Mouse (Mus musculus): ENCODE data around the gene Bbs9. TPM values are rescaled to one million over a fixed set of nuclear protein-coding genes. Genes with fewer than 3 reads are reported as not detected.
"Not testable (repeated sequence)": the region's sequence is repeated elsewhere in the genome, so short reads cannot be mapped to it uniquely, and the experiment has no call there.

The Bbs9 gene
- polyA plus RNA-seq, 1 experiment from 2014 or later: 20.4 TPM

DNA sequence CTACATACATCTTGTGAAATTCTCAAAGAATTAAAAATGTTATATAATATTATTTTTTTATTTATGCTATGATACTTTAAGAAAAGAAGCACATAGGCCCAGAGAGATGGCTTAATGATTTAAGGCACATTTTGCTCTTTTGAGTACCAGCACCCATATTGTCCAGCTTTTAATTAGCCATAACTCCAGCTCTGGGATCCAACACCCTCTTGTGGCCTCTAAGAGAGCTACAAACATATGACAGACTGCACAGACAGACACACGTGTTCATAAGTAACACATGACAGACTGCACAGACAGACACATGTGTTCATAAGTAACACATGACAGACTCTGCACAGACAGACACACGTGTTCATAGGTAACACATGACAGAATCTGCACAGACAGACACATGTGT is 235.8 kb downstream of the Bbs9 start:
- H3K4me2 ChIP-seq: no peak overlapping the region
- H3K27me3 ChIP-seq: peaks cover 4% of the 10 kb centered on the region; the same call in 1 of the 2 replicates
- no peak overlapping the region for H3K4me3 ChIP-seq (replicated peaks)
- no peaks in the 10 kb centered on the region for H3K9me3 ChIP-seq
- H3K36me3 ChIP-seq (replicated peaks): no peaks in the 10 kb centered on the region
- H3K9ac ChIP-seq: no peak overlapping the region
- peaks cover 24% of the 10 kb centered on the region for H3K4me1 ChIP-seq
- H3K27ac ChIP-seq: no peak overlapping the region
- ATAC-seq (ENCODE audit: low FRiP score): no peak
- 96% methylated on average over 2 of the region's 2 CpGs for WGBS

DNA sequence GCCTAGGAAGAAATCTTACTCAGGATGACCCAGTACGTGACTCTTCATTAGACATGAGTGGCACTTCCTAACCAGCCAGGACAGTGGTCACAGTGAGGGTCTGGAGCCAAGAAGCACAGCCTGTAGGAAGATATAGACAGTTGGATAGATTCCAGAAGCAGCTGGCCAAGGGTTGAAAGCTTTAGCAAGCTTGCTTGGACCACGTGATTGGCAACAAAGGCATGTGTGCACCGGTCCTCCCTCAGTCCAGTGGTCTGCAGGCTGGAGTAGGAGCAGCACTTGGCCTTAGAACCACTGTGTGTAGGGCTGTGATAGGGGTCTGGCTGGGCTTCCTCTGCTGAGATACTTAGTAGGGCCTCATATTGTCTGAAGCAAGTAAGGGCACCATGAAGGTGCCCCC is 237.2 kb downstream of the Bbs9 start:
- Histone ChIP-seq H3K4me2 (no peak overlapping the region), H3K4me3 (replicated peaks) (no peak overlapping the region), H3K27ac (no peak overlapping the region), H3K9me3 (no peaks in the 10 kb centered on the region), H3K27me3 (peaks cover 4% of the 10 kb centered on the region; the same call in 1 of the 2 replicates), H3K9ac (no peak overlapping the region), H3K4me1 (peaks cover 10% of the 10 kb centered on the region), H3K36me3 (replicated peaks) (no peaks in the 10 kb centered on the region)
- ATAC-seq (ENCODE audit: low FRiP score): no peak
- 72% methylated on average over 3 of the region's 3 CpGs for WGBS

DNA sequence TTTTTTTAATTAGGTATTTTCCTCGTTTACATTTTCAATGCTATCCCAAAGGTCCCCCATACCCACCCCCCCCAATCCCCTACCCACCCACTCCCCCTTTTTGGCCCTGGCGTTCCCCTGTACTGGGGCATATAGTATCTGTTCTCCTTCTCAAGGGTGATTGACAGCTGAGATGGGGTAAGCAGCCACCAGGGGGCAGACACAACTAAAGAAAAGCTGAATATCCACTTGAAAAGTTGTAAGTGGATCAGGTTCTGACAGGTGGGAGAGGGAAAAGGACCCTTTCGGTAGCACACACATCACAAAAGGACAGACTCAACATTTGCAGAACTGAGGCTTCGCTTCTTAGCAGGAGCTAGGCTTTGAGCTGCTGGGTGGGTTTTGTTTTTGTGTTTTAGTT is 237.8 kb downstream of the Bbs9 start:
- H3K4me3 ChIP-seq (replicated peaks); H3K9me3 ChIP-seq; H3K9ac ChIP-seq; H3K27ac ChIP-seq; H3K27me3 ChIP-seq; H3K36me3 ChIP-seq (replicated peaks); H3K4me1 ChIP-seq; H3K4me2 ChIP-seq: not testable (repeated sequence)
- peak; percentile 44; the same call in 1 of the 2 replicates for ATAC-seq (ENCODE audit: low FRiP score)
- 17% methylated on average over 4 of the region's 4 CpGs for WGBS

DNA sequence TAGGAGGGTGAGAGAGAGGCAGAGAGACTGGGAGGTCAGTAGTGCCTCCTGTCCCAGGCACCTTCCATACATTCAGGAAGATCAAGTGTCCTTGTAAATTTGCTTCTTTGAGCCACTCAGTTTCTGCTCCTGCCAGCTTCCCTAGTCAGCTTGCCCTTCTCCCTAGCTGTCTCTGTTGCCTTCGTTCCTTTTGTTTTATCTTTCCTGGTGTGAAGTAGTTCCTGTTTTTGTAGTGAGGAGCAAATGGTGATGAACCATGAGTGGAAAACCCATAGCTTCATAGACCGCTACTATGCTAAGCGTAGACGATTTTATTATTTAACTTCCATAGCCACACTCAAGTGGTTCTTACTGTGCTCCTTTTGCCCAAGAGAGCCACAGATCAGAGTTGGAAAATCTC is 242.1 kb downstream of the Bbs9 start:
- ATAC-seq (ENCODE audit: low FRiP score): no peak

DNA sequence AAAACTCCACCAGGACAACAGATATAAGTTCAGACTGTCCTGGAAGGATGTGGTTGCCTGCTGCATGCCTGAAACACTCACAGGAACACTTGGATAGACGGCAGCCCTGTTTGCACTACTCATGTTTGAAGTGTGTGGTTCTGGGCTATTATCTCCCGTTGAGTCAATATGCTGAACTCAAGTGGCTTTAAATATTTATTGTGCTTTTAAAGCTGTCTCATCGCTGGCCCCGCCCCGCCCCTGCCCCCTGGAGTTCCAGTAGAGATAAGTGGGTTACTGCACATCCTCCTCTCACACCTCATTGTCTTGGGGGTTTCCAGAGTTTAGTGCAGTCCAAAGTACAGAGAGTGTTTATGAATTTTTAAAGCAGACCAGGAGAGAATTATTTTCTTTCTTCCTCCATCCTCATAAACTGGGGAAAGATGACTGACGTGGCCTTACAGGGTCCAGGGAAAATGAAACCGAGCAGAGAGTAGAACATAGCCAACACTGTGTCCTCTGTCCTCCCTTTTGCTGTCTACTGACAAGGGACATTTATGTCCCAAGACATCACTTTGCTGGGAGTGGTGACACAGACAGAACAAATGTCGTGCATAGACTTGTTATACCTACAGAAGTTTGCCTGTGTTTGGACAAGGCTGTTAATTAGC is 242.8 kb downstream of the Bbs9 start:
- no peaks in the 10 kb centered on the region for H3K27me3 ChIP-seq
- no peak overlapping the region for H3K27ac ChIP-seq
- 85% methylated on average over 8 of the region's 8 CpGs for WGBS
- H3K36me3 ChIP-seq (replicated peaks): no peaks in the 10 kb centered on the region
- no peaks in the 10 kb centered on the region for H3K9me3 ChIP-seq
- H3K4me2 ChIP-seq: no peak overlapping the region
- no peaks in the 10 kb centered on the region for H3K4me1 ChIP-seq
- no peak for ATAC-seq (ENCODE audit: low FRiP score)
- H3K9ac ChIP-seq: no peak overlapping the region
- no peak overlapping the region for H3K4me3 ChIP-seq (replicated peaks)

More for the DNA sequence above, 242.1 kb downstream of the Bbs9 start:
- no peaks in the 10 kb centered on the region for H3K9me3 ChIP-seq
- H3K9ac ChIP-seq: no peak overlapping the region
- WGBS: 89% methylated on average over 4 of the region's 4 CpGs
- no peak overlapping the region for H3K4me3 ChIP-seq (replicated peaks)
- H3K27me3 ChIP-seq: no peaks in the 10 kb centered on the region
- no peak overlapping the region for H3K27ac ChIP-seq
- H3K4me1 ChIP-seq: no peaks in the 10 kb centered on the region
- no peak overlapping the region for H3K4me2 ChIP-seq
- no peaks in the 10 kb centered on the region for H3K36me3 ChIP-seq (replicated peaks)

DNA sequence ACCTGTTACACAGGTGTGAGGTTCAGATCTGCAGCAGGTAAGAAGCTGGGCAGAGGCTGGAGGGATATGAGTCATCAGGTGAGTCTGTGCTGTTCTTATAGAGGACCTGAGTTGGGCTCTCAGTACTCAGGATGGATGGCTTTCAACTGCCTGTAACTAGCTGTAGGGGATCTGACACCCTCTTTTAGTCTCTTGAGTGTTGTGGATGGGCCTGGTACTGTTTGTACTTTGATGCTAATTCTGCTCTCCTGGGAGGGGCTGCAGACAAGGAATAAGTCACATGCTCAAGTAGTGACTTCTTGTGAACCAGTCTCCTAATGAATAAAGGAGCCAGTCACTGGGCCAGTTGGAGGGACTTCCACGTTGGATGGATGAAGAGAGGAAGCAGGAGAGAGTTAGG is 257.1 kb downstream of the Bbs9 start:
- H3K9me3 ChIP-seq: no peaks in the 10 kb centered on the region
- peaks cover 8% of the 10 kb centered on the region for H3K4me1 ChIP-seq
- WGBS: 63% methylated on average over 1 of the region's 1 CpGs
- H3K9ac ChIP-seq: no peak overlapping the region
- no peaks in the 10 kb centered on the region for H3K27me3 ChIP-seq
- no peak overlapping the region for H3K4me3 ChIP-seq (replicated peaks)
- no peak overlapping the region for H3K4me2 ChIP-seq
- H3K36me3 ChIP-seq (replicated peaks): no peaks in the 10 kb centered on the region
- no peak for ATAC-seq (ENCODE audit: low FRiP score)
- H3K27ac ChIP-seq: no peak overlapping the region

DNA sequence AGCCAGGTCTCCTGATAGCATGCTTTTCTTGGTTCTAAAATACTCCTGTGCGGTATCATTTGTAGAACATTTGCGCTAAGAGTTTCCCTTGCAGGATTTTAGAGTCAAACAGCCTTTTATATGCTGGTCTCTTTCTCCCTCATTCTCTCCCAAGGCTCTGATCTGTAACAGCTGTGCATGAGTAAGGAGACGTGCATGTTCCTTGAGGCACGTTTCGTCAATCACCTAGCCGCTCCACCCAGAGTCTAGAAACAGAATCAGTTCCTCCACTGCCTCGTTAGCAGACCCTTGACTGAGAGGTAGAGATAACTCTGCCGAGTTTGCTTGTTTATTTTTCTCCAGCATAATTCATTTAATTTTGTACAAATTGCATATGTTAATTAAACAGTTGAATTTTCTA is 259.4 kb downstream of the Bbs9 start:
- Histone ChIP-seq H3K4me1 (peaks cover 8% of the 10 kb centered on the region), H3K36me3 (replicated peaks) (no peaks in the 10 kb centered on the region), H3K9ac (no peak overlapping the region), H3K9me3 (no peaks in the 10 kb centered on the region), H3K27me3 (no peaks in the 10 kb centered on the region), H3K27ac (no peak overlapping the region), H3K4me2 (no peak overlapping the region), H3K4me3 (replicated peaks) (no peak overlapping the region)
- WGBS: 57% methylated on average over 8 of the region's 8 CpGs
- ATAC-seq (ENCODE audit: low FRiP score): no peak

DNA sequence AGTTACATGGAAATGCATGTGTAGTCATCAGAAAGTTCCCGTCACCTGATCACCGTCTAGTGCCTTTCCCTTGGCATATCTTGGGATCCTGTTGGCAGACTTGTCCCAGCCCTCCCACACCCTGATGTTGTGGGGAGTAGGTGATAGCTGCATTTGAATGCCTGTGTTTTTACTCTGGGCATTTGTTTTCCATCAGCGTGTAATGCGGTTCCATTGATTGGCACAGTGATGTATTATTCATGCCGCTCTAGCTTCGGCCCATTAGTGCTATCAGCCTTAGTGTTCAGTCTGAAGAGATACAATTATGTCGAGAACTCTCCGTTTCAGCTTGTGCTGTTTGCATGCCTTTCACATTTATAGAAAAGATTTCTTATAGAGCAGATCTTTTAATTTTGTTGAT is 259.9 kb downstream of the Bbs9 start:
- no peak overlapping the region for H3K9ac ChIP-seq
- no peaks in the 10 kb centered on the region for H3K36me3 ChIP-seq (replicated peaks)
- no peak overlapping the region; the same call in 1 of the 2 replicates for H3K4me2 ChIP-seq
- ATAC-seq (ENCODE audit: low FRiP score): peak; percentile 74; the same call in 1 of the 2 replicates
- 44% methylated on average over 8 of the region's 8 CpGs for WGBS
- H3K27ac ChIP-seq: no peak overlapping the region
- peaks cover 8% of the 10 kb centered on the region for H3K4me1 ChIP-seq
- no peaks in the 10 kb centered on the region for H3K9me3 ChIP-seq
- H3K27me3 ChIP-seq: no peaks in the 10 kb centered on the region
- H3K4me3 ChIP-seq (replicated peaks): no peak overlapping the region

DNA sequence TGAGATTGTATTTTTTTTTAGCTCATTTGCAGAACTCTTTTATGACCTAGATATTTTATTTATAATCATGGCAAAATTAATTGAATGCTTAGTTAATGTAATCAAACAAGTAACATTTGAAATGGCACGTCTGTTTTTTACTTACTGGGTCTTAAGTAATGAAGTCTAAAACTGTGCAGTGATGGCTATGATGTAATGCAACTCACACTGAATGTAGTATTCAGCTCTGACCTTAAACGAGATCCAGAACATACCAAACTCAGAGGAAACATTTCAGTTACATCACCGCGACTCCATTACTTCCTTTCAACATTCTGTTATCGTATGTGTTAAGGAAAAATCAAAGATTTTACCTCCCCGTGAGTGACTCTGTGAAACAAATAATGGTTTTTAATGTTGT is 262.4 kb downstream of the Bbs9 start:
- no peak for ATAC-seq (ENCODE audit: low FRiP score)
- H3K9me3 ChIP-seq: no peaks in the 10 kb centered on the region
- 78% methylated on average over 6 of the region's 6 CpGs for WGBS

DNA sequence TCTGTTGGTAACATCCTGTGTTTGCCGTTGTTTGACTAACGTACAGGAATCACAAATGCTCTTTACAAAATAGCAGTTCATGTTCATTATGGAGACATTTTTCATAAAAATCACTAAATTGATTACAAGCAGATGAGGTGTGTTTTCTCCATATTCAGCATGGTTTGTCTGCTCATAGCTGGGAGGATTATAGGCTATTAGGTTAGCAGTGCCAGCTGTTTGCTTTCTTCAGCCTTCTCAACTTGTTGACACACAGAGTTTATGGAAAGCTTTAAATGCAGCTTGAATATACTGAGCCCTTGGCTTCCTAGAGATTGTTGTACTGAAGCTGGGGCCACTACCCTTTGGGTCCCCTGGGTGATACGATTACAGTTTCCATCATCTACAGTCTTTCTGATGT is 263.3 kb downstream of the Bbs9 start:
- H3K4me3 ChIP-seq (replicated peaks): no peak overlapping the region
- H3K27ac ChIP-seq: no peak overlapping the region
- H3K27me3 ChIP-seq: no peaks in the 10 kb centered on the region
- H3K9me3 ChIP-seq: no peaks in the 10 kb centered on the region
- no peak for ATAC-seq (ENCODE audit: low FRiP score)
- peaks cover 8% of the 10 kb centered on the region for H3K4me1 ChIP-seq
- no peak overlapping the region for H3K9ac ChIP-seq
- no peak overlapping the region for H3K4me2 ChIP-seq
- 91% methylated on average over 3 of the region's 3 CpGs for WGBS
- H3K36me3 ChIP-seq (replicated peaks): no peaks in the 10 kb centered on the region

More for the DNA sequence above, 262.4 kb downstream of the Bbs9 start:
- Histone ChIP-seq H3K4me2 (no peak overlapping the region), H3K9ac (no peak overlapping the region), H3K36me3 (replicated peaks) (no peaks in the 10 kb centered on the region), H3K27ac (no peak overlapping the region), H3K27me3 (no peaks in the 10 kb centered on the region), H3K4me1 (peaks cover 8% of the 10 kb centered on the region), H3K4me3 (replicated peaks) (no peak overlapping the region)

DNA sequence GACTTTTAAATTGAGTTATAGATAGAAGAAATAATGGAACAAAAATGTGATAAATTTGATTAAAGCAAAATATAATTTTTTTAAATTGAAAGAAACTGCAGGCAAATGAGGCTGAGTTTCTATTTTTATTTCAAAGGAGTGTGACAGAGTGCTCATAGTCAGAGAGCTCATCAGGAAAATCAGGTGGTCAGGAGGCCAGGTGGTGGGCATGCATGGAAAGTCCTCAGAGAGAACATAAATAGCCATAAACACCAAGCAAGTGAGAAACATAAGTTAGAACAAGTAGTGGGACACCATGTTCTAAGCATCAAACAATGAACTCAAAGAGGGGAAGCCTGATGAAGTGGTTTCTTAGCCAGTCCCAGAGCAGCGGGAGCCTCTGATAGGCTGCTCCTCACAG is 266.5 kb downstream of the Bbs9 start:
- H3K4me2 ChIP-seq: no peak overlapping the region

DNA sequence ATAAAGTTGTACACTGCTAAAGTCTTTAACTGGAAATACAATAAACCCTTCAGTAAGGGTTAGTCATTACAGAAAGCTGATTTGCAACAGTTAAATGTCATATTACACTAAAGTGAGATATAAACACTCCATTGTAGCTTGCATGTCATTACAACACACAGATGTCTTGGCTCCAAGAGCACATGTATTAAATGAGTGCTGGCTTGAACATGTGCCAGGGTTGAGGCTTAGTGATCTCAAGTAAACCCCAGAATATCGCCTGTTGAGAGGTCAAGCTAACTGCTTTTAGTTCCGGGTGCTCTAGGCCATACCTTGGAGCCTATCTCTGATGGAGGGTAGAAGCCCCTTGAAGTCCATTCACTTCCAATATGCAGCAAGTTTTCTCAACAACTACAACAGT is 273.1 kb downstream of the Bbs9 start:
- H3K27me3 ChIP-seq: 0 out of 2 replicates have a peak, but pooled peaks cover 3% of the 10 kb centered on the region
- no peak overlapping the region for H3K9ac ChIP-seq
- H3K4me1 ChIP-seq: peaks cover 4% of the 10 kb centered on the region; the same call in 1 of the 2 replicates
- H3K4me3 ChIP-seq (replicated peaks): no peak overlapping the region
- H3K27ac ChIP-seq: no peak overlapping the region
- WGBS: 92% methylated on average over 2 of the region's 2 CpGs
- no peak for ATAC-seq (ENCODE audit: low FRiP score)
- H3K4me2 ChIP-seq: no peak overlapping the region
- H3K9me3 ChIP-seq: peaks cover 7% of the 10 kb centered on the region
- H3K36me3 ChIP-seq (replicated peaks): no peaks in the 10 kb centered on the region

More for the DNA sequence above, 266.5 kb downstream of the Bbs9 start:
- ATAC-seq (ENCODE audit: low FRiP score): no peak
- Histone ChIP-seq H3K4me3 (replicated peaks) (no peak overlapping the region), H3K9me3 (no peaks in the 10 kb centered on the region), H3K4me1 (no peaks in the 10 kb centered on the region), H3K27ac (no peak overlapping the region), H3K9ac (no peak overlapping the region), H3K27me3 (no peaks in the 10 kb centered on the region), H3K36me3 (replicated peaks) (no peaks in the 10 kb centered on the region)
- WGBS: 97% methylated on average over 1 of the region's 1 CpGs

DNA sequence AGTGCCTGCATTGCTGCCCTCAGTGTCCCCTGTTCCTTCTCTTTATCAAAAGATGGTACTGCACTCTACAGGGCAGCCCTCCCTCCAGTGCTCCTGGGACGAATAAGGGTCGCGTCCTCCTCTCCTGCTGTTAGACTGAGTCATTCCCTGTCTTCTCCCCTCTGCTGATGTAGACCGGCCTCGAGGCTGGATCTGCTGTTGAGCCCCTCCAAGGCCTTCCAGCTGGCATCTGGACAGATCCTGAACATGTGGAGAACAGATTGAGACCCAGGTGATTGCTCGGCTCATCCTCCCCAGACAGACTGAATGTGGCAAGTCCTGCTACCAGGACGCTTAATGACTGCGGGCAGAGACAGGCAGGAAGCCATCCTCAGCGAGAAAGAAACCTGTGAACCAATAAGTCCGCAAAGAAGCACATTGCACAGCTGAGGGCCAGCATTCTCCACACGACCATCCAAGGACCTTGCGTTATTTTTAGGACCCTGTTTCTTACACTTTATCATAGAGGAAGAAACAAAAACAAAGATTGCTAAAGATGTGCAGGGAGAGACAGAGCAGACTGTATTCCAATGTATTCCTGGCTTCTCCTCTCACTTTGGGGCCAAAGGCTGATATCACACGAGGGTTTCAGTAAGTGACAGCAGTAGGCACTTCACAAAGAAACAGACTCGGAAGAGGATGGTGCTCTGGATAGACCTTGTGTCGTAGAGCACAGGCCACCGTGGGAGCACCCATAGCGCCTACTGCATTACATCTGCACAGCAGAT is 275.4 kb downstream of the Bbs9 start:
- peaks cover 18% of the 10 kb centered on the region; the same call in 1 of the 2 replicates for H3K4me1 ChIP-seq
- no peak overlapping the region for H3K9ac ChIP-seq
- no peak overlapping the region for H3K4me2 ChIP-seq
- no peak for ATAC-seq (ENCODE audit: low FRiP score)
- H3K4me3 ChIP-seq (replicated peaks): no peak overlapping the region
- H3K27me3 ChIP-seq: 0 out of 2 replicates have a peak, but pooled peaks cover 3% of the 10 kb centered on the region
- no peaks in the 10 kb centered on the region for H3K36me3 ChIP-seq (replicated peaks)
- 87% methylated on average over 17 of the region's 17 CpGs for WGBS
- no peak overlapping the region for H3K27ac ChIP-seq
- H3K9me3 ChIP-seq: peaks cover 7% of the 10 kb centered on the region

Data from forebrain, embryonic 12.5 days (tissue).